Mouse (Mus musculus) hindbrain, embryonic 14.5 days (tissue): ENCODE measurements at regions not wholly inside any gene's neighbourhood (a gene's known extent, or its start where the extent isn't known, plus 50 kb on each side); places are given as distances from the start of the nearest gene placed in this dataset.

Experiments
- ATAC-seq: fragments of 200-750 bp; cut with Nextera tagmentation; 2 replicates; pipeline ENCODE4 v1.8.0; 2017; ENCODE audit warnings: moderate number of reproducible peaks, mild to moderate bottlenecking, moderate TSS enrichment, moderate library complexity; ENCODE audit not compliant: low FRiP score
- DNase-seq: peaks from one replicate; pipeline ENCODE4 v3.0.0-alpha.2; 2015; ENCODE audit warnings: low spot score
- H3K27ac ChIP-seq: fragments of 300-500 bp; sonication (generic); 2 replicates; pipeline ENCODE4 v1.5.1; 2014; ENCODE audit warnings: mild to moderate bottlenecking, moderate library complexity
- H3K27me3 ChIP-seq: fragments of 300-500 bp; sonication (generic); 2 replicates; pipeline ENCODE4 v1.6.1; 2014; ENCODE audit warnings: mild to moderate bottlenecking, low read length, mixed read lengths; ENCODE audit not compliant: control insufficient read depth, insufficient read depth
- H3K36me3 ChIP-seq: fragments of 300-500 bp; sonication (generic); replicated peaks from 2 replicates; pipeline ENCODE4 v1.6.1; 2014; ENCODE audit not compliant: control insufficient read depth, insufficient read depth
- H3K4me1 ChIP-seq: fragments of 300-500 bp; sonication (generic); replicated peaks from 2 replicates; pipeline ENCODE4 v1.6.1; 2014; ENCODE audit warnings: antibody characterized with exemption, low read length, mixed read lengths; ENCODE audit not compliant: control insufficient read depth, insufficient read depth
- H3K4me2 ChIP-seq: fragments of 300-500 bp; sonication (generic); replicated peaks from 2 replicates; pipeline ENCODE4 v1.6.1; 2014; ENCODE audit warnings: mild to moderate bottlenecking, moderate library complexity
- H3K4me3 ChIP-seq: fragments of 300-500 bp; sonication (generic); replicated peaks from 2 replicates; pipeline ENCODE4 v1.5.1; 2014; ENCODE audit warnings: mild to moderate bottlenecking, low read length
- H3K9ac ChIP-seq: fragments of 300-500 bp; sonication (generic); 2 replicates; pipeline ENCODE4 v1.6.1; 2014
- H3K9me3 ChIP-seq: fragments of 300-500 bp; sonication (generic); 2 replicates; pipeline ENCODE4 v1.6.1; 2016; ENCODE audit warnings: low read length; ENCODE audit not compliant: control insufficient read depth
- WGBS: fragments of 180-500 bp; shearing (Covaris S2); extraction: QIAGEN DNeasy Blood & Tissue Kit; methylation state at CpG from one replicate; pipeline ENCODE4 v1.1.7; 2014; 5-methylcytosine and 5-hydroxymethylcytosine counted together

GRCm38 (mm10) chr3:54103098-54103497 lies 52.7 kb upstream of the Trpc4 start:
- WGBS: 80% methylated on average over 11 of the region's 16 CpGs
- DNase-seq: no peak
- H3K4me2 ChIP-seq: no peak overlapping the region
- H3K27ac ChIP-seq: no peak overlapping the region
- H3K9ac ChIP-seq: no peak overlapping the region
- ATAC-seq: no peak
- no peaks in the 10 kb centered on the region for H3K36me3 ChIP-seq
- H3K9me3 ChIP-seq: no peaks in the 10 kb centered on the region
- H3K4me3 ChIP-seq: no peak overlapping the region
- no peaks in the 10 kb centered on the region for H3K27me3 ChIP-seq
- H3K4me1 ChIP-seq: no peaks in the 10 kb centered on the region

- 0 out of 2 replicates have a peak, but pooled peaks have one; percentile 31 for ATAC-seq
- 35% methylated on average over 6 of the region's 6 CpGs for WGBS
These were observed 72.2 kb upstream of the Trpc4 start for GRCm38 (mm10) chr3:54083634-54084033.

GRCm38 (mm10) chr3:54076461-54076860 lies 79.4 kb upstream of the Trpc4 start:
- H3K4me3 ChIP-seq: no peak overlapping the region

More at GRCm38 (mm10) chr3:54083634-54084033, 72.2 kb upstream of the Trpc4 start:
- Histone ChIP-seq H3K36me3 (no peaks in the 10 kb centered on the region), H3K9me3 (no peaks in the 10 kb centered on the region), H3K4me2 (no peak overlapping the region), H3K4me3 (no peak overlapping the region), H3K9ac (no peak overlapping the region), H3K27ac (peak overlapping the region; percentile 33; the same call in 1 of the 2 replicates), H3K27me3 (no peaks in the 10 kb centered on the region), H3K4me1 (peaks cover 8% of the 10 kb centered on the region; the same call in 1 of the 2 replicates)
- DNase-seq: no peak

GRCm38 (mm10) chr3:54060653-54061052 lies 95.2 kb upstream of the Trpc4 start:
- Histone ChIP-seq H3K36me3 (no peaks in the 10 kb centered on the region), H3K9me3 (no peaks in the 10 kb centered on the region), H3K9ac (no peak overlapping the region), H3K27ac (no peak overlapping the region), H3K4me1 (no peaks in the 10 kb centered on the region), H3K27me3 (no peaks in the 10 kb centered on the region), H3K4me3 (no peak overlapping the region), H3K4me2 (no peak overlapping the region)
- ATAC-seq: no peak
- WGBS: 72% methylated on average over 1 of the region's 1 CpGs
- no peak for DNase-seq

More at GRCm38 (mm10) chr3:54076461-54076860, 79.4 kb upstream of the Trpc4 start:
- Histone ChIP-seq H3K27ac (no peak overlapping the region), H3K27me3 (no peaks in the 10 kb centered on the region), H3K9ac (no peak overlapping the region), H3K4me2 (no peak overlapping the region), H3K4me1 (no peaks in the 10 kb centered on the region), H3K36me3 (no peaks in the 10 kb centered on the region), H3K9me3 (no peaks in the 10 kb centered on the region)
- ATAC-seq (no peak), DNase-seq (no peak)
- 77% methylated on average over 5 of the region's 5 CpGs for WGBS

- WGBS: 85% methylated on average over 7 of the region's 7 CpGs
- ATAC-seq (no peak), DNase-seq (no peak)
- H3K27me3 ChIP-seq: no peaks in the 10 kb centered on the region
- no peak overlapping the region for H3K4me3 ChIP-seq
- no peaks in the 10 kb centered on the region for H3K4me1 ChIP-seq
- no peak overlapping the region for H3K9ac ChIP-seq
- H3K9me3 ChIP-seq: no peaks in the 10 kb centered on the region
- H3K27ac ChIP-seq: no peak overlapping the region
- no peaks in the 10 kb centered on the region for H3K36me3 ChIP-seq
- H3K4me2 ChIP-seq: no peak overlapping the region
These were observed 101.5 kb upstream of the Trpc4 start for GRCm38 (mm10) chr3:54054376-54054775.

- no peaks in the 10 kb centered on the region; the same call in 1 of the 2 replicates for H3K4me1 ChIP-seq
- DNase-seq (no peak), ATAC-seq (peak; percentile 48; the same call in 1 of the 2 replicates)
- H3K4me2 ChIP-seq: no peak overlapping the region
- H3K4me3 ChIP-seq: no peak overlapping the region
- H3K36me3 ChIP-seq: no peaks in the 10 kb centered on the region
- 10% methylated on average over 2 of the region's 2 CpGs for WGBS
- H3K9me3 ChIP-seq: no peaks in the 10 kb centered on the region
- no peak overlapping the region for H3K27ac ChIP-seq
- no peaks in the 10 kb centered on the region for H3K27me3 ChIP-seq
- no peak overlapping the region for H3K9ac ChIP-seq
These were observed 106.5 kb upstream of the Trpc4 start for GRCm38 (mm10) chr3:54049370-54049769.

- ATAC-seq (no peak), DNase-seq (no peak)
- Histone ChIP-seq H3K4me2 (no peak overlapping the region), H3K36me3 (no peaks in the 10 kb centered on the region), H3K4me1 (no peaks in the 10 kb centered on the region; the same call in 1 of the 2 replicates), H3K27ac (no peak overlapping the region), H3K9ac (no peak overlapping the region), H3K27me3 (no peaks in the 10 kb centered on the region), H3K4me3 (no peak overlapping the region), H3K9me3 (no peaks in the 10 kb centered on the region)
- 57% methylated on average over 3 of the region's 3 CpGs for WGBS
These were observed 107.7 kb upstream of the Trpc4 start for GRCm38 (mm10) chr3:54048091-54048670.

- Histone ChIP-seq H3K4me2 (no peak overlapping the region), H3K4me1 (no peaks in the 10 kb centered on the region), H3K36me3 (no peaks in the 10 kb centered on the region), H3K27ac (no peak overlapping the region), H3K27me3 (no peaks in the 10 kb centered on the region), H3K9ac (no peak overlapping the region), H3K9me3 (no peaks in the 10 kb centered on the region), H3K4me3 (no peak overlapping the region)
- DNase-seq: no peak
- 78% methylated on average over 4 of the region's 4 CpGs for WGBS
- no peak for ATAC-seq
These were observed 128.5 kb upstream of the Trpc4 start for GRCm38 (mm10) chr3:54027365-54027764.

- Histone ChIP-seq H3K9me3 (no peaks in the 10 kb centered on the region), H3K36me3 (no peaks in the 10 kb centered on the region), H3K27me3 (no peaks in the 10 kb centered on the region), H3K9ac (no peak overlapping the region), H3K27ac (no peak overlapping the region), H3K4me3 (no peak overlapping the region), H3K4me2 (no peak overlapping the region), H3K4me1 (peaks cover 4% of the 10 kb centered on the region)
- no peak for DNase-seq
- WGBS: 37% methylated on average over 4 of the region's 4 CpGs
- ATAC-seq: no peak
These were observed 135.6 kb upstream of the Trpc4 start for GRCm38 (mm10) chr3:54020196-54020595.
